19 mouse cellular contexts compared by ENCODE assay signal in genomic region chr9:26528761-26529160, GRCm38 (mm10).
A peak's percentile ranks its signal among the peaks of the same experiment; 100 is the strongest.
DNase-seq lines count a peak whose midpoint lies in the region; ATAC-seq and TF ChIP-seq lines count a peak whose summit lies in the region.
"Had no signal": no experiment of that assay in that cellular context is flagged by ENCODE, and none has a peak within 500 bp of the region (broad histone marks: within the 10 kb centered on the region; RNA-seq: fewer than 3 reads in every experiment).

No protein-coding gene starts in this region.

- H3K36me3 ChIP-seq in hindbrain, embryonic 10.5 days, result no peaks in the 10 kb centered on the region
- H3K36me3 ChIP-seq in hindbrain, embryonic 12.5 days, result no peaks in the 10 kb centered on the region
- H3K36me3 ChIP-seq in hindbrain, postnatal 0 days (ENCODE audit: insufficient read depth, low read length), result no peaks in the 10 kb centered on the region
- H3K36me3 ChIP-seq: heart, embryonic 10.5 days; limb, embryonic 15.5 days had no signal

- H3K9ac ChIP-seq in hindbrain, embryonic 12.5 days, result no peak overlapping the region
- no peak overlapping the region for H3K9ac ChIP-seq in hindbrain, postnatal 0 days (replicated peaks; ENCODE audit: low read length)
- H3K9ac ChIP-seq: limb, embryonic 15.5 days had no signal

- 7% methylated on average over 3 of the region's 3 CpGs for WGBS in hindbrain, embryonic 10.5 days
- 4% methylated on average over 3 of the region's 3 CpGs for WGBS in hindbrain, embryonic 12.5 days
- WGBS in hindbrain, postnatal 0 days, result 13% methylated on average over 3 of the region's 3 CpGs

- no peak for ATAC-seq in hindbrain, embryonic 12.5 days (ENCODE audit: low FRiP score)
- ATAC-seq in hindbrain, postnatal 0 days, result no peak
- ATAC-seq: inflammation-experienced regulatory T-cells, adult 6 months; Patski had no signal

- H3K27ac ChIP-seq in hindbrain, embryonic 10.5 days, result no peak overlapping the region
- H3K27ac ChIP-seq in hindbrain, embryonic 12.5 days, result no peak overlapping the region
- no peak overlapping the region for H3K27ac ChIP-seq in hindbrain, postnatal 0 days
- H3K27ac ChIP-seq: heart, embryonic 10.5 days; limb, embryonic 15.5 days had no signal

- H3K9me3 ChIP-seq in hindbrain, embryonic 10.5 days, result no peaks in the 10 kb centered on the region
- H3K9me3 ChIP-seq in hindbrain, embryonic 12.5 days (replicated peaks), result no peaks in the 10 kb centered on the region
- H3K9me3 ChIP-seq in hindbrain, postnatal 0 days (ENCODE audit: low read length), result no peaks in the 10 kb centered on the region
- H3K9me3 ChIP-seq: heart, embryonic 10.5 days; limb, embryonic 15.5 days had no signal

- H3K4me1 ChIP-seq in hindbrain, embryonic 10.5 days (replicated peaks), result peaks cover 11% of the 10 kb centered on the region
- peaks cover 2% of the 10 kb centered on the region; the same call in 1 of the 2 replicates for H3K4me1 ChIP-seq in hindbrain, embryonic 12.5 days
- no peaks in the 10 kb centered on the region for H3K4me1 ChIP-seq in hindbrain, postnatal 0 days (ENCODE audit: insufficient read depth, low read length)
- H3K4me1 ChIP-seq: heart, embryonic 10.5 days; limb, embryonic 15.5 days had no signal

- H3K4me3 ChIP-seq in hindbrain, embryonic 10.5 days, result no peak overlapping the region
- no peak overlapping the region for H3K4me3 ChIP-seq in hindbrain, embryonic 12.5 days
- H3K4me3 ChIP-seq in hindbrain, postnatal 0 days (ENCODE audit: low read length), result no peak overlapping the region
- H3K4me3 ChIP-seq: heart, embryonic 10.5 days; limb, embryonic 15.5 days had no signal

- TF ChIP-seq CTCF in hindbrain, postnatal 0 days (IDR thresholded peaks at IDR 0.05; ENCODE audit: low read depth), result no peak

- H3K4me2 ChIP-seq in hindbrain, embryonic 12.5 days (replicated peaks), result no peak overlapping the region
- no peak overlapping the region for H3K4me2 ChIP-seq in hindbrain, postnatal 0 days (ENCODE audit: low read depth, low read length)
- H3K4me2 ChIP-seq: limb, embryonic 15.5 days had no signal

- peak; percentile 19 for DNase-seq in hindbrain, embryonic 10.5 days (ENCODE audit: low spot score)
- DNase-seq in R1 (ENCODE audit: low read depth, low spot score), result peak; percentile 22
- DNase-seq in embryo, embryonic 10 days (ENCODE audit: low spot score), result peak; percentile 43
- DNase-seq in hindbrain, postnatal 0 days (ENCODE audit: low spot score), result peak; percentile 25
- no peak for DNase-seq in lung, postnatal 36 days
- DNase-seq in cerebellum, adult 11-12 months, result no peak
- no peak for DNase-seq in thymus, postnatal 4 days
- DNase-seq: adrenal gland, postnatal 36 days; cerebellum, postnatal 25 days; gastrocnemius, postnatal 36 days; heart, postnatal 10 days; kidney, adult 8-10 months; layer of hippocampus, postnatal 36 days; lung, postnatal 10 days had no signal

- no peaks in the 10 kb centered on the region for H3K27me3 ChIP-seq in hindbrain, embryonic 10.5 days (ENCODE audit: insufficient read depth, poor library complexity, severe bottlenecking)
- H3K27me3 ChIP-seq in hindbrain, embryonic 12.5 days, result no peaks in the 10 kb centered on the region
- H3K27me3 ChIP-seq in hindbrain, postnatal 0 days (ENCODE audit: insufficient read depth, low read length), result no peaks in the 10 kb centered on the region
- H3K27me3 ChIP-seq: limb, embryonic 15.5 days; Patski had no signal

Comparison
In these comparisons a context has a peak if more than half of its experiments do, and no peak if none do; other contexts are left out.
1. DNase-seq: peak in hindbrain, embryonic 10.5 days (single experiment), R1 (single experiment), embryo, embryonic 10 days (single experiment) and hindbrain, postnatal 0 days (single experiment); none in lung, postnatal 36 days (single experiment), cerebellum, adult 11-12 months (single experiment) and thymus, postnatal 4 days (single experiment).